Mouse (Mus musculus): ENCODE results near the gene Cpxm1. TPM values are rescaled to one million over a fixed set of nuclear protein-coding genes. Genes with fewer than 3 reads are reported as not detected.
"Not testable (repeated sequence)": the region's sequence is repeated elsewhere in the genome, so short reads cannot be mapped to it uniquely, and the experiment has no call there.

Gene Cpxm1
- polyA plus RNA-seq, 1 experiment from 2014 or later = 46.7 TPM

DNA sequence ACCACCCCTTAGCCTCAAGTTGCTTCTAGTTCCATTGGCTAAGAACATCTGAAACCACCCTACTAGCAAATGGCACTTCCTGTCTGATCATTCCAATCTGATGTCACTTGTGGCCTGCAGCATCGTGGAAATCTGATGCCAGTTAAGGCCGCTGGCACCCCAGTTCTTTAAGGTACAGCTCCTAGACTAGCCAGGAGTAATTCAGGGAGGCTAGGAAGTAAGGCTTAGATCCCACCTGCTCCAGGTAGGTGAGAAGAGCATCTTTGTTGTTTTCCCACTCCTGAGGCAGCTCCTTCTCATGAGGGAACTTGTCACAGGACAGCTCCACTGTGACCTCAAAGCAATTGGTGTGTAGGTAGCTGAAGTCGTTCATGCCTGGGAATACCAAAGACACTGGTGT, 4.5 kb downstream of the Cpxm1 start:
- no peak for ATAC-seq (ENCODE audit: insufficient number of reproducible peaks, insufficient read depth, low FRiP score, low read depth)
- H3K4me1 ChIP-seq (ENCODE audit: control insufficient read depth, insufficient read depth, low read length) = peaks cover 9% of the 10 kb centered on the region; the same call in 1 of the 2 replicates
- no peaks in the 10 kb centered on the region for H3K27me3 ChIP-seq (ENCODE audit: control insufficient read depth, insufficient read depth, low read length)
- H3K27ac ChIP-seq (ENCODE audit: low read length) = no peak overlapping the region
- no peak overlapping the region for H3K4me2 ChIP-seq (replicated peaks; ENCODE audit: low read depth, low read length)
- no peaks in the 10 kb centered on the region for H3K9me3 ChIP-seq (ENCODE audit: control insufficient read depth, low read depth, low read length)
- no peaks in the 10 kb centered on the region; the same call in 1 of the 2 replicates for H3K36me3 ChIP-seq (ENCODE audit: control insufficient read depth, insufficient read depth, low read length)
- H3K4me3 ChIP-seq (ENCODE audit: low read depth, low read length) = no peak overlapping the region
- 78% methylated on average over 3 of the region's 3 CpGs for WGBS
- H3K9ac ChIP-seq (replicated peaks; ENCODE audit: low read depth, low read length) = no peak overlapping the region

DNA sequence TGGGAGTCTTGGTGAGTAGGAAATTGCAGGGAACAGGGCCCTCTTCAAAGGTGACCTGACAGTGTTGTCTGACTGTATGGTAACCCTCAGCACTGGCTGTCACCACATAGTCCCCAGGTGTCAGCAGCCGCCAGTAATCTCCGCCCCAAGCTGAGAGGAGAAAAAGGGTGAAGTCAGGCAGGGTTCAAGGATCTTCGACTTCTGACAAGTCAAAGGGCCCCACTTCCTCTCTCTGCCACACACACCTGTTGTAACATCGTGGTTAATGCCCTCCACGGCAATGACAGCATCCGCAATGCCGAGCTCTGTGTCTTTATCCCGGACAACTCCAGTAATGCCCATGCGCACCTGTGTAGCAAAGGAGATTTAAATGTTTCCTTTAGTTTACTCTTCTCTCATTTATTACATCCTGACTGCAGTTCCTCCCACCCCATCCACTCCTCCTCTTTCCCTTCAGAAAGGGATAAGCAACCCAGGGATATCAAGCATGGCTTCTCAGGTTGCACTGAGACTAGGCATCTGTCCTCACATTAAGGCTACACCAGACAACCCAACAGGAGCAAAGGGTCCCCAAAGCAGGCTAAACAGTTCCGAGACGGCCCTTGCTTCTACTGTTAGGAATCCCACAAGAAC, 6.3 kb downstream of the Cpxm1 start:
- no peak overlapping the region for H3K9ac ChIP-seq (replicated peaks; ENCODE audit: low read depth, low read length)
- no peak overlapping the region for H3K4me3 ChIP-seq (ENCODE audit: low read depth, low read length)
- H3K9me3 ChIP-seq (ENCODE audit: control insufficient read depth, low read depth, low read length) = no peaks in the 10 kb centered on the region
- 77% methylated on average over 11 of the region's 11 CpGs for WGBS
- no peaks in the 10 kb centered on the region for H3K27me3 ChIP-seq (ENCODE audit: control insufficient read depth, insufficient read depth, low read length)
- no peaks in the 10 kb centered on the region; the same call in 1 of the 2 replicates for H3K36me3 ChIP-seq (ENCODE audit: control insufficient read depth, insufficient read depth, low read length)
- H3K27ac ChIP-seq (ENCODE audit: low read length) = no peak overlapping the region
- ATAC-seq (ENCODE audit: insufficient number of reproducible peaks, insufficient read depth, low FRiP score, low read depth) = no peak
- H3K4me2 ChIP-seq (replicated peaks; ENCODE audit: low read depth, low read length) = no peak overlapping the region
- H3K4me1 ChIP-seq (ENCODE audit: control insufficient read depth, insufficient read depth, low read length) = no peaks in the 10 kb centered on the region; the same call in 1 of the 2 replicates

GRCm38 (mm10) chr2:130388796-130389195, 8.6 kb downstream of the Cpxm1 start:
- H3K27ac ChIP-seq (ENCODE audit: low read length) = no peak overlapping the region
- H3K4me2 ChIP-seq (replicated peaks; ENCODE audit: low read depth, low read length) = no peak overlapping the region
- no peaks in the 10 kb centered on the region; the same call in 1 of the 2 replicates for H3K36me3 ChIP-seq (ENCODE audit: control insufficient read depth, insufficient read depth, low read length)
- H3K9me3 ChIP-seq (ENCODE audit: control insufficient read depth, low read depth, low read length) = no peaks in the 10 kb centered on the region
- ATAC-seq (ENCODE audit: insufficient number of reproducible peaks, insufficient read depth, low FRiP score, low read depth) = no peak
- no peaks in the 10 kb centered on the region for H3K27me3 ChIP-seq (ENCODE audit: control insufficient read depth, insufficient read depth, low read length)
- no peak overlapping the region for H3K9ac ChIP-seq (replicated peaks; ENCODE audit: low read depth, low read length)
- no peak overlapping the region for H3K4me3 ChIP-seq (ENCODE audit: low read depth, low read length)
- no peaks in the 10 kb centered on the region for H3K4me1 ChIP-seq (ENCODE audit: control insufficient read depth, insufficient read depth, low read length)
- WGBS = 81% methylated on average over 2 of the region's 2 CpGs

- H3K36me3 ChIP-seq (ENCODE audit: control insufficient read depth, insufficient read depth, low read length) = no peaks in the 10 kb centered on the region; the same call in 1 of the 2 replicates
- H3K27me3 ChIP-seq (ENCODE audit: control insufficient read depth, insufficient read depth, low read length) = no peaks in the 10 kb centered on the region
- no peaks in the 10 kb centered on the region for H3K4me1 ChIP-seq (ENCODE audit: control insufficient read depth, insufficient read depth, low read length)
- ATAC-seq (ENCODE audit: insufficient number of reproducible peaks, insufficient read depth, low FRiP score, low read depth) = no peak
- H3K9me3 ChIP-seq (ENCODE audit: control insufficient read depth, low read depth, low read length) = no peaks in the 10 kb centered on the region
- H3K27ac ChIP-seq (ENCODE audit: low read length) = no peak overlapping the region
- 68% methylated on average over 1 of the region's 1 CpGs for WGBS
- no peak overlapping the region for H3K9ac ChIP-seq (replicated peaks; ENCODE audit: low read depth, low read length)
- H3K4me3 ChIP-seq (ENCODE audit: low read depth, low read length) = no peak overlapping the region
- no peak overlapping the region for H3K4me2 ChIP-seq (replicated peaks; ENCODE audit: low read depth, low read length)
Measured at GRCm38 (mm10) chr2:130386212-130386611, 11.2 kb downstream of the Cpxm1 start.

- H3K9me3 ChIP-seq (ENCODE audit: control insufficient read depth, low read depth, low read length) = no peaks in the 10 kb centered on the region
- H3K4me3 ChIP-seq (ENCODE audit: low read depth, low read length) = no peak overlapping the region
- H3K27ac ChIP-seq (ENCODE audit: low read length) = no peak overlapping the region
- no peak for ATAC-seq (ENCODE audit: insufficient number of reproducible peaks, insufficient read depth, low FRiP score, low read depth)
- H3K4me2 ChIP-seq (replicated peaks; ENCODE audit: low read depth, low read length) = no peak overlapping the region
- no peaks in the 10 kb centered on the region for H3K4me1 ChIP-seq (ENCODE audit: control insufficient read depth, insufficient read depth, low read length)
- H3K9ac ChIP-seq (replicated peaks; ENCODE audit: low read depth, low read length) = no peak overlapping the region
- no peaks in the 10 kb centered on the region for H3K36me3 ChIP-seq (ENCODE audit: control insufficient read depth, insufficient read depth, low read length)
- WGBS = 65% methylated on average over 6 of the region's 6 CpGs
- H3K27me3 ChIP-seq (ENCODE audit: control insufficient read depth, insufficient read depth, low read length) = no peaks in the 10 kb centered on the region
Measured at GRCm38 (mm10) chr2:130383895-130384294, 13.5 kb downstream of the Cpxm1 start.

DNA sequence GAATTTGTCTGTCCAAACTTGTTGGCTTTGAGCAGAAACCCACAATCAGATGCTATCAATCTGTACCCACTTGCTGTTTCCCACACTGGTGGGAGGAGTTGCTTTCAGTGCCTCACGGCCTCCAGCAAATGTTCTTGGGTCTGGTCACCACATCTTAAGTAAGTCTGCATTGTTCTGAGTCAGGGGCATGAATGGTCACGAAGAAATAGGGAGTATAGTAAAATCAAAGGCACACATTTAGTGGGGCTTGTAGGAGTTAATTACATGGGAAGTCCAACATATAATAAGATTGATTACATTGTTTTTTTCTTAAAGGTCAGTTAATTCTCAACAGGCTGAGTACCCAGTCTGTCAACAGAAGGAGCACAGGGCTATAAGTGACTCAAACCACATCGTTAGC, 14.2 kb downstream of the Cpxm1 start:
- no peak overlapping the region for H3K4me3 ChIP-seq (ENCODE audit: low read depth, low read length)
- no peaks in the 10 kb centered on the region for H3K36me3 ChIP-seq (ENCODE audit: control insufficient read depth, insufficient read depth, low read length)
- H3K9me3 ChIP-seq (ENCODE audit: control insufficient read depth, low read depth, low read length) = no peaks in the 10 kb centered on the region
- no peak overlapping the region for H3K4me2 ChIP-seq (replicated peaks; ENCODE audit: low read depth, low read length)
- ATAC-seq (ENCODE audit: insufficient number of reproducible peaks, insufficient read depth, low FRiP score, low read depth) = no peak
- H3K27me3 ChIP-seq (ENCODE audit: control insufficient read depth, insufficient read depth, low read length) = no peaks in the 10 kb centered on the region
- 56% methylated on average over 3 of the region's 3 CpGs for WGBS
- no peak overlapping the region for H3K9ac ChIP-seq (replicated peaks; ENCODE audit: low read depth, low read length)
- H3K4me1 ChIP-seq (ENCODE audit: control insufficient read depth, insufficient read depth, low read length) = no peaks in the 10 kb centered on the region
- no peak overlapping the region for H3K27ac ChIP-seq (ENCODE audit: low read length)

DNA sequence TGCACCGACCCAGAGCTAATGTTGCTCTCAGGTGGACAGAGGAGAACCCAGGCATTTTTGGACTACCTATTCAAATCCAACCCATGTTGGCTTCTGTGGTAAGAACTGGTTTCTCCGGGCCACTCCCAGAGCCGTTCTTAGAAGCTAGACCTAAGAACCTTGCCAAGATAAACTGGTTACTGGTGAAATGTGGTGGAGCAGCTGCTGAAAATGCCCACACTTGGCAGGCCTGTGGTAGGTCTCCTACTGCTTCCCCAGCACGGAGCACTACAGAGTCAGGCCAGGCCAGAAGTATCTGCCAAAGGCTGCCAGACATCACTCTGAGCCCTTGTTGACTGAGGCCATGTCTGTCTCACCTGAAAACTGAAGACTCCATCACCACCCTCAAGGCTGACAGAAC, 22.4 kb downstream of the Cpxm1 start:
- no peaks in the 10 kb centered on the region for H3K36me3 ChIP-seq (ENCODE audit: control insufficient read depth, insufficient read depth, low read length)
- WGBS = 81% methylated on average over 4 of the region's 4 CpGs
- no peaks in the 10 kb centered on the region for H3K4me1 ChIP-seq (ENCODE audit: control insufficient read depth, insufficient read depth, low read length)
- H3K4me2 ChIP-seq (replicated peaks; ENCODE audit: low read depth, low read length) = no peak overlapping the region
- H3K4me3 ChIP-seq (ENCODE audit: low read depth, low read length) = no peak overlapping the region
- ATAC-seq (ENCODE audit: insufficient number of reproducible peaks, insufficient read depth, low FRiP score, low read depth) = no peak
- H3K27ac ChIP-seq (ENCODE audit: low read length) = no peak overlapping the region
- H3K27me3 ChIP-seq (ENCODE audit: control insufficient read depth, insufficient read depth, low read length) = no peaks in the 10 kb centered on the region
- no peaks in the 10 kb centered on the region for H3K9me3 ChIP-seq (ENCODE audit: control insufficient read depth, low read depth, low read length)
- no peak overlapping the region for H3K9ac ChIP-seq (replicated peaks; ENCODE audit: low read depth, low read length)

DNA sequence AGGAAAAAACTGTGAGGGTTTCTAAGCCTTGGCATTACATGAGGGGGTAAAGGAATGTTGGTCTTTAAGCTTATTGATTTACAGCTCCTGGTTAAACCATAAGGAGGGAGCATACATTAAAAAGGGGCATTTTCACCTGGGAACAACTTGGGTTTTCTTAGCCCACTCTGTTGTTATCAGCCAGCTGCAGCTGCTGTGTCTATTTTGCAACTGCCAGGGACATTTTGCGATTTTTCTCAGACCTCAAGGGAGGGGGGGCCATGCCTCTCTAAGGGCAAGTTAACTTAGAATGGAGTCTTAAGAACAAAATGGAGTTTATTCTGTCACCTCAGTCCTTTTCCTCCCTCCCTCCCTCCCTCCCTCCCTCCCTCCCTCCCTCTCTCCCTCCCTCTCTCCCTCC, 24.3 kb downstream of the Cpxm1 start:
- H3K27ac ChIP-seq (ENCODE audit: low read length); H3K27me3 ChIP-seq (ENCODE audit: control insufficient read depth, insufficient read depth, low read length); H3K4me1 ChIP-seq (ENCODE audit: control insufficient read depth, insufficient read depth, low read length); H3K4me3 ChIP-seq (ENCODE audit: low read depth, low read length); H3K9ac ChIP-seq (replicated peaks; ENCODE audit: low read depth, low read length); H3K9me3 ChIP-seq (ENCODE audit: control insufficient read depth, low read depth, low read length); H3K4me2 ChIP-seq (replicated peaks; ENCODE audit: low read depth, low read length); H3K36me3 ChIP-seq (ENCODE audit: control insufficient read depth, insufficient read depth, low read length); ATAC-seq (ENCODE audit: insufficient number of reproducible peaks, insufficient read depth, low FRiP score, low read depth): not testable (repeated sequence)
- WGBS = 27% methylated on average over 1 of the region's 1 CpGs

DNA sequence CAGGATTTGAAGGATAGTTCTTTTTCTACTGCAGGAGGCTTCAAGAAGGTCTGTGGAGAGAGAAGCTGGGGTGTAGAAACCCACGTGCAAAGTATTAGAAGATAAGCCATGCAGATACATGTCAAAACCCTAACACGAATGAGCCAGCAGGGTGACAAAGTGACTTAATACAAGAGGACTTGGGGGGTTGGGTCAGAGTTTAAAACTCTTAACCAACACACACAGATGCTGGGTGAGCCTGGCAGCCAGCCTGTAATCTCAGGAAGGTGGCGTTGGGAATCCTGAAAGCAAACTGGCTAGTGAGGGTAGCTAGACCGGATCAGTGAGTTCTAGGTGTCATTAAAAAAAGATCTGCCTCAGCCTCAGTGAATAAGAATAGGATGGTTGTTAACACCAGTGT, 30.0 kb downstream of the Cpxm1 start:
- Histone ChIP-seq H3K27me3 (ENCODE audit: control insufficient read depth, insufficient read depth, low read length) (0 out of 2 replicates have a peak, but pooled peaks cover under 1% of the 10 kb centered on the region), H3K36me3 (ENCODE audit: control insufficient read depth, insufficient read depth, low read length) (no peaks in the 10 kb centered on the region), H3K27ac (ENCODE audit: low read length) (no peak overlapping the region), H3K4me1 (ENCODE audit: control insufficient read depth, insufficient read depth, low read length) (no peaks in the 10 kb centered on the region), H3K4me3 (ENCODE audit: low read depth, low read length) (no peak overlapping the region), H3K9ac (replicated peaks; ENCODE audit: low read depth, low read length) (no peak overlapping the region), H3K4me2 (replicated peaks; ENCODE audit: low read depth, low read length) (no peak overlapping the region), H3K9me3 (ENCODE audit: control insufficient read depth, low read depth, low read length) (no peaks in the 10 kb centered on the region)
- WGBS = 53% methylated on average over 4 of the region's 4 CpGs
- no peak for ATAC-seq (ENCODE audit: insufficient number of reproducible peaks, insufficient read depth, low FRiP score, low read depth)

All from stomach, embryonic 14.5 days (tissue).